Mouse (Mus musculus) C2C12 (cell line): ENCODE results near the gene Knl1. TPM values are rescaled to one million over a fixed set of nuclear protein-coding genes. Genes with fewer than 3 reads are reported as not detected.

ENCODE experiments used
- H3K27me3 ChIP-seq: one replicate; pipeline ENCODE4 v1.6.1; 2011; ENCODE audit not compliant: control insufficient read depth, insufficient read depth, insufficient read length
- H3K36me3 ChIP-seq: one replicate; pipeline ENCODE4 v1.6.1; 2011; ENCODE audit not compliant: control insufficient read depth, insufficient read depth
- H3K4me3 ChIP-seq: one replicate; pipeline ENCODE4 v1.5.1; 2011; ENCODE audit warnings: mild to moderate bottlenecking, control low read depth; ENCODE audit not compliant: poor library complexity, insufficient read depth, severe bottlenecking
- H3K79me2 ChIP-seq: one replicate; pipeline ENCODE4 v1.6.1; 2011; ENCODE audit not compliant: control insufficient read depth, insufficient read depth
- H3K79me3 ChIP-seq: one replicate; pipeline ENCODE4 v1.6.1; 2011; ENCODE audit warnings: low read depth, control low read depth
- H3ac ChIP-seq: one replicate; pipeline ENCODE3; 2011; ENCODE audit warnings: low read depth; ENCODE audit not compliant: control insufficient read depth, insufficient read length
- CEBPB ChIP-seq: IDR thresholded peaks from one replicate; pipeline ENCODE4 v1.6.1; 2011; ENCODE audit warnings: low read depth, mild to moderate bottlenecking, control low read depth, moderate library complexity
- CTCF ChIP-seq: IDR thresholded peaks from one replicate; pipeline ENCODE4 v1.5.1; 2011; ENCODE audit not compliant: control insufficient read depth, insufficient read depth, insufficient read length
- FOSL1 ChIP-seq: IDR thresholded peaks from one replicate; pipeline ENCODE4 v1.8.0; 2011; ENCODE audit warnings: mild to moderate bottlenecking, low read length; ENCODE audit not compliant: poor library complexity, insufficient read depth, severe bottlenecking
- MAX ChIP-seq: IDR thresholded peaks from one replicate; pipeline ENCODE4 v1.6.1; 2011; ENCODE audit warnings: mild to moderate bottlenecking, control low read depth
- MYOD1 ChIP-seq: IDR thresholded peaks from one replicate; pipeline ENCODE4 v1.6.1; 2011; ENCODE audit warnings: low read depth; ENCODE audit not compliant: control insufficient read depth, insufficient read length
- MYOG ChIP-seq: IDR thresholded peaks from one replicate; pipeline ENCODE4 v1.6.1; 2011; ENCODE audit not compliant: control insufficient read depth, insufficient read length; ENCODE audit errors: extremely low read depth
- USF1 ChIP-seq: IDR thresholded peaks from one replicate; pipeline ENCODE4 v1.6.1; 2011; ENCODE audit warnings: low read depth, mild to moderate bottlenecking, control low read depth, moderate library complexity
- polyA plus RNA-seq: library from polyadenylated mRNA; unstranded; fragments of >200 nt; fragmentation: generic; extraction: Trizol; gene quantifications from one replicate; pipeline ENCODE4 v1.2.1, GENCODE M21; 2012; ENCODE audit warnings: missing spikeins

Gene Knl1
- polyA plus RNA-seq, 1 experiment = 3.2 TPM

GRCm38 (mm10) chr2:119146435-119146834, 99.5 kb downstream of the Knl1 start:
- no peaks in the 10 kb centered on the region for H3K27me3 ChIP-seq
- no peak overlapping the region for H3ac ChIP-seq
- no peaks in the 10 kb centered on the region for H3K79me3 ChIP-seq
- H3K4me3 ChIP-seq = no peak overlapping the region
- no peaks in the 10 kb centered on the region for H3K79me2 ChIP-seq
- TF ChIP-seq CEBPB (no peak), MYOG (no peak), MAX (no peak), MYOD1 (no peak), CTCF (no peak), FOSL1 (no peak), USF1 (no peak)
- peaks cover 72% of the 10 kb centered on the region for H3K36me3 ChIP-seq

DNA sequence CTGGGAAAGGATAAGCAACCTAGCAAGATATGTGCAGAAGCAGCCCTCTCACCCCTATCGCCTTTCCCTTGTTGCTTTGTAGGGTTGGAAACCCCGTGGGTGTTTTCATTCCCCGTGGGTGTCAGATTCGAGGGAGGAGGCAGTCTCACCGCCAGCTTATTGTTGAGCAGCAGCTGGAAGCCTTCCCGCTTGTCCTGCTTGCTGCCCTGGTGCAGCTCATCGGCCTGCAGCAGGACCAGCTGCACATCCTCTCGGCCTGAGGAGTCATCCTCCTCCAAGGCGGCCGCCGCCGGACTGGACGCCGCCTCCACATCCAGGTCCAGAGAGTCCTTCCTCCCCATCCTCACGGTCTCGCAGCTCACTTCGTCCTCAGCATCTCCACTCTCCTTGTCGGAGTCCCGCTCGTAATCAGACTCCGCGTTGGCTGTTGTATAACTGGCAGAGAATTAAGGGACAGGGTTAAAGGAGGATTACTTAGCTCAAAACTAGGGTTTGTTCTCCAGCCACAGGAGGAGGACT, 100.3 kb downstream of the Knl1 start:
- no peaks in the 10 kb centered on the region for H3K79me2 ChIP-seq
- no peak for TF ChIP-seq MYOD1
- TF ChIP-seq FOSL1 = no peak
- TF ChIP-seq MYOG = no peak
- no peak for TF ChIP-seq CEBPB
- peaks cover 70% of the 10 kb centered on the region for H3K36me3 ChIP-seq
- no peaks in the 10 kb centered on the region for H3K79me3 ChIP-seq
- H3K27me3 ChIP-seq = no peaks in the 10 kb centered on the region
- no peak overlapping the region for H3K4me3 ChIP-seq
- no peak overlapping the region for H3ac ChIP-seq

DNA sequence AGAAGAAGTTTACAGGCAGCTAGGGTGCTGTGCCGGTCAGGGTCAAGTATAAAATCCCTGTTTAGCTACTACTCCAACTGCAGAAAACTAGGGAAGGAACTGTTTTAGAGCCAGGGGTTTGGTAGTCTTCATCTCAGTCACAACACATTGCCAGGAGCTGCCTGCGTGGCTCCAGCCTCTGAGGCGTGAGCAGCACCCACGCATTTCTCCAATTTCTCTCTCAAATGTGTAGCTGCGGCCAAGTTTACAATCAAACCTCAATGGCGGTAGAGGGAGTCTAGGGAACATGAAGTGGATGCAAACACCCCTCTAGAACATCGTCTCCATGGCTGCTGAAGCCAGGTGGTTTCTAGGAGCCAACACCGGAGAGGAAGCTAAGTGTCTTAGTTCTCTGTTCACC, 100.9 kb downstream of the Knl1 start:
- TF ChIP-seq MYOD1 = no peak
- Histone ChIP-seq H3K27me3 (no peaks in the 10 kb centered on the region), H3K79me3 (no peaks in the 10 kb centered on the region), H3K79me2 (no peaks in the 10 kb centered on the region), H3ac (no peak overlapping the region), H3K36me3 (peaks cover 70% of the 10 kb centered on the region), H3K4me3 (no peak overlapping the region)

- Histone ChIP-seq H3K36me3 (peaks cover 48% of the 10 kb centered on the region), H3K79me2 (peaks cover 34% of the 10 kb centered on the region), H3K79me3 (peaks cover 12% of the 10 kb centered on the region), H3ac (no peak overlapping the region), H3K27me3 (no peaks in the 10 kb centered on the region), H3K4me3 (no peak overlapping the region)
- TF ChIP-seq FOSL1 = no peak
- TF ChIP-seq MYOD1 = no peak
- no peak for TF ChIP-seq USF1
- TF ChIP-seq CEBPB = no peak
- TF ChIP-seq MAX = no peak
These were observed 105.3 kb downstream of the Knl1 start for GRCm38 (mm10) chr2:119152255-119152654.

GRCm38 (mm10) chr2:119154683-119155082, 107.8 kb downstream of the Knl1 start:
- TF ChIP-seq MYOG = no peak
- TF ChIP-seq CEBPB = no peak
- TF ChIP-seq FOSL1 = no peak
- TF ChIP-seq MAX = no peak
- TF ChIP-seq USF1 = no peak
- no peak for TF ChIP-seq CTCF
- TF ChIP-seq MYOD1 = no peak
- Histone ChIP-seq H3K79me3 (peaks cover 12% of the 10 kb centered on the region), H3ac (no peak overlapping the region), H3K27me3 (no peaks in the 10 kb centered on the region), H3K36me3 (peaks cover 44% of the 10 kb centered on the region), H3K79me2 (peaks cover 34% of the 10 kb centered on the region), H3K4me3 (no peak overlapping the region)

Other genes starting within 250 kb of the Knl1 start
- 76.0 TPM for gene Knstrn, start 233.1 kb upstream of the Knl1 start, polyA plus RNA-seq
- gene Ivd, start 185.2 kb upstream of the Knl1 start, polyA plus RNA-seq = 15.2 TPM
- 8.6 TPM for gene Bahd1, start 146.7 kb upstream of the Knl1 start, polyA plus RNA-seq
- 21.3 TPM for gene Chst14, start 120.6 kb upstream of the Knl1 start, polyA plus RNA-seq
- 9.3 TPM for gene Ccdc32, start 17.7 kb upstream of the Knl1 start, polyA plus RNA-seq
- gene Rpusd2, start 12.3 kb upstream of the Knl1 start, polyA plus RNA-seq = 4.2 TPM
- 28.6 TPM for gene Rad51, start 65.7 kb downstream of the Knl1 start, polyA plus RNA-seq
- 21.8 TPM for gene Rmdn3, start 109.9 kb downstream of the Knl1 start, polyA plus RNA-seq
- 80.5 TPM for gene Gchfr, start 120.7 kb downstream of the Knl1 start, polyA plus RNA-seq
- 1.5 TPM for gene Gm14137, start 127.4 kb downstream of the Knl1 start, polyA plus RNA-seq
- 27.1 TPM for gene Zfyve19, start 161.5 kb downstream of the Knl1 start, polyA plus RNA-seq
- gene Dnajc17, start 161.7 kb downstream of the Knl1 start, polyA plus RNA-seq = 12.3 TPM
- gene Ppp1r14d, start 182.8 kb downstream of the Knl1 start, polyA plus RNA-seq = 0.12 TPM
- gene Spint1, start 190.2 kb downstream of the Knl1 start, polyA plus RNA-seq = 0.82 TPM
- gene Rhov, start 224.2 kb downstream of the Knl1 start, polyA plus RNA-seq = 0.55 TPM
- gene Vps18, start 241.6 kb downstream of the Knl1 start, polyA plus RNA-seq = 14.9 TPM